8 mouse cellular contexts compared by ENCODE assay signal in the genomic region with DNA sequence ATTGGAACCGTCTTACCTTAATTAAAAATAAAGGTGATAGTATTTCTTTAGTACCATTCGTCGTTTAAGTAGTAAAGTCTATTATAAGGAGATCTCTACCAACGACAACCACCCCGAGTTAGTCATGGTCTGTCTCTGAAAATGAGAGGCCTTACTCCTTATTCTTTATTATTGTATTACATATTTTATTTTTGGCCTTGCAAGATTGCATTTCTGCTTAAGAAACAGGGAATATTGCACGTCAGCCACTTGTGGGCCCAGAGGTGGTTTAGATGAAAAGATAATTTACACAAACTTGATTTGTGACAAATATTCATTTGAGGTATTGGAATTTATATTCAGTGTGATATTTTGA. TPM values are rescaled to one million over a fixed set of nuclear protein-coding genes. Genes with fewer than 3 reads are reported as not detected.
DNase-seq lines count a peak whose midpoint lies in the region; ATAC-seq and TF ChIP-seq lines count a peak whose summit lies in the region.

No protein-coding gene starts in this region.

- no peak for TF ChIP-seq CTCF in small intestine, adult 2 months (IDR thresholded peaks at IDR 0.05; ENCODE audit: extremely low read depth, insufficient read length, insufficient replicate concordance, low read depth, low read length)

- no peak for ATAC-seq in lung, embryonic 15.5 days (ENCODE audit: borderline replicate concordance, extremely low read depth, low FRiP score, low TSS enrichment)
- no peak for ATAC-seq in embryonic facial prominence, embryonic 14.5 days (ENCODE audit: low read depth)
- ATAC-seq in limb, embryonic 11.5 days (ENCODE audit: insufficient number of reproducible peaks, low FRiP score, low TSS enrichment, low read depth), result no peak

- H3K4me3 ChIP-seq in lung, embryonic 15.5 days, result peak overlapping the region; percentile 98
- H3K4me3 ChIP-seq in embryonic facial prominence, embryonic 14.5 days (ENCODE audit: low read depth, low read length), result peak overlapping the region; percentile 97
- H3K4me3 ChIP-seq in limb, embryonic 11.5 days (ENCODE audit: low read depth, low read length), result peak overlapping the region; percentile 80
- H3K4me3 ChIP-seq in small intestine, adult 2 months (ENCODE audit: low read depth, low read length), result peak overlapping the region; percentile 85

- H3K36me3 ChIP-seq in lung, embryonic 15.5 days, result no peaks in the 10 kb centered on the region
- peaks cover 8% of the 10 kb centered on the region; the same call in 1 of the 2 replicates for H3K36me3 ChIP-seq in embryonic facial prominence, embryonic 14.5 days (ENCODE audit: control insufficient read depth, insufficient read depth, low read length)
- no peaks in the 10 kb centered on the region; the same call in 1 of the 2 replicates for H3K36me3 ChIP-seq in limb, embryonic 11.5 days (ENCODE audit: control insufficient read depth, insufficient read depth, low read length)
- peaks cover 2% of the 10 kb centered on the region for H3K36me3 ChIP-seq in small intestine, adult 2 months (ENCODE audit: control insufficient read depth, insufficient read depth, low read length)

- H3K27me3 ChIP-seq in lung, embryonic 15.5 days, result no peaks in the 10 kb centered on the region
- no peaks in the 10 kb centered on the region for H3K27me3 ChIP-seq in embryonic facial prominence, embryonic 14.5 days (replicated peaks; ENCODE audit: control insufficient read depth, insufficient read depth, low read length)
- no peaks in the 10 kb centered on the region for H3K27me3 ChIP-seq in limb, embryonic 11.5 days (ENCODE audit: control insufficient read depth, insufficient read depth, low read length)
- no peaks in the 10 kb centered on the region for H3K27me3 ChIP-seq in small intestine, adult 2 months (ENCODE audit: control insufficient read depth, insufficient read depth, low read length)

- no peak for DNase-seq in lung, postnatal 10 days
- no peak for DNase-seq in embryonic facial prominence, embryonic 14.5 days (ENCODE audit: low spot score)
- DNase-seq in limb, embryonic 11.5 days (ENCODE audit: low spot score), result no peak
- no peak for DNase-seq in adrenal gland, adult 2 months
- no peak for DNase-seq in cerebellum, postnatal 36 days
- no peak for DNase-seq in Muller cell, postnatal 12 days (ENCODE audit: inconsistent ontology term)

- WGBS in lung, embryonic 15.5 days, result 2% methylated on average over 6 of the region's 6 CpGs
- WGBS in embryonic facial prominence, embryonic 14.5 days, result 2% methylated on average over 6 of the region's 6 CpGs
- WGBS in limb, embryonic 11.5 days, result 4% methylated on average over 6 of the region's 6 CpGs
- 1% methylated on average over 6 of the region's 6 CpGs for WGBS in small intestine, adult 2 months

- peak overlapping the region; percentile 93 for H3K9ac ChIP-seq in lung, embryonic 15.5 days
- peak overlapping the region; percentile 94 for H3K9ac ChIP-seq in embryonic facial prominence, embryonic 14.5 days (ENCODE audit: low read depth, low read length)
- H3K9ac ChIP-seq in limb, embryonic 11.5 days (ENCODE audit: low read length), result peak overlapping the region; percentile 94

- peaks cover 10% of the 10 kb centered on the region for H3K4me1 ChIP-seq in lung, embryonic 15.5 days
- peaks cover 8% of the 10 kb centered on the region for H3K4me1 ChIP-seq in embryonic facial prominence, embryonic 14.5 days (ENCODE audit: control insufficient read depth, insufficient read depth, low read length)
- 0 out of 2 replicates have a peak, but pooled peaks cover 2% of the 10 kb centered on the region for H3K4me1 ChIP-seq in limb, embryonic 11.5 days (ENCODE audit: control insufficient read depth, insufficient read depth, low read length)
- peaks cover 6% of the 10 kb centered on the region; the same call in 1 of the 2 replicates for H3K4me1 ChIP-seq in small intestine, adult 2 months (ENCODE audit: control insufficient read depth, insufficient read depth, insufficient read length, low read length)

- peak overlapping the region; percentile 99 for H3K27ac ChIP-seq in lung, embryonic 15.5 days
- H3K27ac ChIP-seq in embryonic facial prominence, embryonic 14.5 days (replicated peaks; ENCODE audit: low read depth, low read length), result peak overlapping the region; percentile 99
- H3K27ac ChIP-seq in limb, embryonic 11.5 days (replicated peaks; ENCODE audit: low read depth, low read length), result peak overlapping the region; percentile 97
- peak overlapping the region; percentile 72; the same call in 1 of the 2 replicates for H3K27ac ChIP-seq in small intestine, adult 2 months (ENCODE audit: insufficient read depth, low read depth, low read length)

- no peak for TF ChIP-seq POLR2A in small intestine, adult 2 months (IDR thresholded peaks at IDR 0.05; ENCODE audit: low read depth, low read length)

- no peaks in the 10 kb centered on the region for H3K9me3 ChIP-seq in lung, embryonic 15.5 days
- H3K9me3 ChIP-seq in embryonic facial prominence, embryonic 14.5 days (ENCODE audit: control insufficient read depth, low read length), result no peaks in the 10 kb centered on the region
- no peaks in the 10 kb centered on the region for H3K9me3 ChIP-seq in limb, embryonic 11.5 days (ENCODE audit: control insufficient read depth, low read length)

- H3K4me2 ChIP-seq in lung, embryonic 15.5 days, result peak overlapping the region; percentile 55
- peak overlapping the region; percentile 71 for H3K4me2 ChIP-seq in embryonic facial prominence, embryonic 14.5 days (ENCODE audit: low read depth, low read length)
- H3K4me2 ChIP-seq in limb, embryonic 11.5 days (ENCODE audit: low read depth, severe bottlenecking), result peak overlapping the region; percentile 48

RNA-seq across cellular contexts. Expression of a gene that starts 0.8 kb away (rescaled TPM):
- polyA plus RNA-seq in lung, embryonic 15.5 days (2015; fragmentation: Nextera tagmentation; extraction: Ambion mirVana), result 19.2 and 21.6 TPM in 2 replicates
- 40.6 and 43.0 TPM in 2 replicates for polyA plus RNA-seq in embryonic facial prominence, embryonic 14.5 days (2014; fragmentation: Nextera tagmentation; extraction: Ambion mirVana)
- 35.9 and 36.9 TPM in 2 replicates for polyA plus RNA-seq in limb, embryonic 11.5 days (2014; fragmentation: Nextera tagmentation; extraction: Ambion mirVana)
- polyA plus RNA-seq in small intestine, adult 2 months (2012; rRNA removed), result 1.4 and 3.1 TPM in 2 replicates
- total RNA-seq in adrenal gland, adult 2 months (2021), result 10 to 100 TPM; 46.8 to 67.1 TPM
- 2.8 and 2.9 TPM in 2 replicates for polyA plus RNA-seq in adrenal gland, adult 2 months (2012; rRNA removed)

RNA-seq across cellular contexts. Expression of a gene that starts 51.7 kb away (rescaled TPM):
- 110 and 111 TPM in 2 replicates for polyA plus RNA-seq in lung, embryonic 15.5 days (2015; fragmentation: Nextera tagmentation; extraction: Ambion mirVana)
- 102 and 118 TPM in 2 replicates for polyA plus RNA-seq in embryonic facial prominence, embryonic 14.5 days (2014; fragmentation: Nextera tagmentation; extraction: Ambion mirVana)
- 179 and 195 TPM in 2 replicates for polyA plus RNA-seq in limb, embryonic 11.5 days (2014; fragmentation: Nextera tagmentation; extraction: Ambion mirVana)
- polyA plus RNA-seq in small intestine, adult 2 months (2012; rRNA removed), result 1.2 and 1.8 TPM in 2 replicates
- total RNA-seq in adrenal gland, adult 2 months (2021), result 10 to 100 TPM; 54.1 to 57.3 TPM
- polyA plus RNA-seq in adrenal gland, adult 2 months (2012; rRNA removed), result 3.7 and 4.1 TPM in 2 replicates

Comparison
In these comparisons a context has a peak if more than half of its experiments do, and no peak if none do; other contexts are left out.
1. RNA of a gene that starts 51.7 kb away (polyA plus RNA-seq): 179 to 195 TPM in limb, embryonic 11.5 days, 110 to 111 TPM in lung, embryonic 15.5 days and 102 to 118 TPM in embryonic facial prominence, embryonic 14.5 days; 3.7 to 4.1 TPM in adrenal gland, adult 2 months and 1.2 to 1.8 TPM in small intestine, adult 2 months; every median in the first group is over 10 times any median in the second.
2. Peak in every context shown above with its lines, with median percentiles within 50 percentile points of each other: H3K27ac ChIP-seq, H3K4me2 ChIP-seq, H3K4me3 ChIP-seq and H3K9ac ChIP-seq.